Mouse (Mus musculus): ENCODE measurements around the gene Rasgrf2. TPM values are rescaled to one million over a fixed set of nuclear protein-coding genes. Genes with fewer than 3 reads are reported as not detected.

The Rasgrf2 gene
- total and polyA plus RNA-seq, 3 experiments: not detected

- H3K4me3 ChIP-seq (ENCODE audit: control insufficient read depth in 1 of 2, insufficient read depth in 1 of 2, low read depth in 2 of 2, low read length in 2 of 2): no peak overlapping the region
- no peak for DNase-seq (ENCODE audit: low read depth, low spot score)
- TF ChIP-seq USF1 (IDR thresholded peaks at IDR 0.05; ENCODE audit: low read depth, low read length) (no peak), SMC3 (IDR thresholded peaks at IDR 0.05; ENCODE audit: low read depth, low read length) (no peak), TAL1 (IDR thresholded peaks at IDR 0.05; ENCODE audit: low read length) (no peak), UBTF (IDR thresholded peaks at IDR 0.05; ENCODE audit: borderline replicate concordance, insufficient read depth, low read depth, low read length) (no peak), JUND (IDR thresholded peaks at IDR 0.05; ENCODE audit: low read depth, low read length) (no peak)
- no peak overlapping the region for H3K9ac ChIP-seq (ENCODE audit: control insufficient read depth, low read depth, low read length, poor library complexity, severe bottlenecking)
- H3K36me3 ChIP-seq (ENCODE audit: control insufficient read depth in 1 of 2, insufficient read depth in 2 of 2, low read length in 2 of 2): no peaks in the 10 kb centered on the region
- no peak overlapping the region for H3K27ac ChIP-seq (ENCODE audit: control insufficient read depth, low read depth, low read length)
- no peaks in the 10 kb centered on the region for H3K79me2 ChIP-seq (ENCODE audit: control insufficient read depth, insufficient read depth, low read length, poor library complexity)
- peaks cover 0 to 3% of the 10 kb centered on the region in 2 experiments; a peak in 1 of 4 replicates for H3K27me3 ChIP-seq (ENCODE audit: control insufficient read depth in 1 of 2, insufficient read depth in 2 of 2, low read length in 2 of 2)
- no peaks in the 10 kb centered on the region for H3K4me1 ChIP-seq (ENCODE audit: control insufficient read depth in 1 of 2, insufficient read depth in 2 of 2, low read length in 2 of 2)
- H3K9me3 ChIP-seq (replicated peaks; ENCODE audit: insufficient read depth, low read length): no peaks in the 10 kb centered on the region
These were observed 106.3 kb downstream of the Rasgrf2 start for GRCm38 (mm10) chr13:92025124-92025523.

GRCm38 (mm10) chr13:92022202-92022601 lies 109.3 kb downstream of the Rasgrf2 start:
- H3K36me3 ChIP-seq (ENCODE audit: control insufficient read depth in 1 of 2, insufficient read depth in 2 of 2, low read length in 2 of 2): no peaks in the 10 kb centered on the region
- H3K79me2 ChIP-seq (ENCODE audit: control insufficient read depth, insufficient read depth, low read length, poor library complexity): no peaks in the 10 kb centered on the region
- H3K9me3 ChIP-seq (replicated peaks; ENCODE audit: insufficient read depth, low read length): no peaks in the 10 kb centered on the region
- H3K4me3 ChIP-seq (ENCODE audit: control insufficient read depth in 1 of 2, insufficient read depth in 1 of 2, low read depth in 2 of 2, low read length in 2 of 2): no peak overlapping the region
- no peaks in the 10 kb centered on the region for H3K4me1 ChIP-seq (ENCODE audit: control insufficient read depth in 1 of 2, insufficient read depth in 2 of 2, low read length in 2 of 2)
- TF ChIP-seq SMC3 (IDR thresholded peaks at IDR 0.05; ENCODE audit: low read depth, low read length) (no peak), CHD1 (IDR thresholded peaks at IDR 0.05; ENCODE audit: low read depth, low read length) (no peak), ZMIZ1 (IDR thresholded peaks at IDR 0.05; ENCODE audit: low read depth, low read length) (no peak), MXI1 (IDR thresholded peaks at IDR 0.05; ENCODE audit: low read depth, low read length) (no peak), GATA1 (IDR thresholded peaks at IDR 0.05; ENCODE audit: low read depth, low read length) (no peak), E2F4 (IDR thresholded peaks at IDR 0.05; ENCODE audit: borderline replicate concordance, low read depth, low read length) (no peak)
- H3K27ac ChIP-seq (ENCODE audit: control insufficient read depth, low read depth, low read length): no peak overlapping the region
- no peaks in the 10 kb centered on the region for H3K27me3 ChIP-seq (ENCODE audit: control insufficient read depth in 1 of 2, insufficient read depth in 2 of 2, low read length in 2 of 2)
- no peak overlapping the region for H3K9ac ChIP-seq (ENCODE audit: control insufficient read depth, low read depth, low read length, poor library complexity, severe bottlenecking)
- no peak for DNase-seq (ENCODE audit: low read depth, low spot score)

DNA sequence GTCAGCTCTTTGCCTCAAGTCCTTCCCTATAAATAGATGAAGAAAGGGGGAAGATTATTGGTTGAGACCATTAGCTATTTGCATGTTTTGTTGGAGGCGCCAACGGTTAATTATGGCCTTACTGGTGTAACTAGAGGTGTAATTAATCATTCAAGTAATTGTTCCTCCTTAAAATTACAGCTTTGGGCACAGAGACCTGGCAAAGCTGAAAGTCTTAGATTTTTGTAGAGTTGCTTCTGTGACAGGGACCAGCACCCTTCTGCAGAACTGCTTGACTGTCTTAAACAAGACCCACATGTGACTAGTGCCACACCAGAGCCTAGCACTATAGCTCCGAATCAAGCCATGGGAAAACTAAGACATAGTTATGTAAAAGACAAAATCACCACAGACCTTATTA lies 134.5 kb downstream of the Rasgrf2 start:
- TF ChIP-seq RCOR1 (IDR thresholded peaks at IDR 0.05; ENCODE audit: low read depth, low read length): no peak
- TF ChIP-seq CHD1 (IDR thresholded peaks at IDR 0.05; ENCODE audit: low read depth, low read length): no peak
- no peak for TF ChIP-seq ZNF384 (IDR thresholded peaks at IDR 0.05; ENCODE audit: low read depth, low read length)
- TF ChIP-seq CHD2 (IDR thresholded peaks at IDR 0.05; ENCODE audit: low read length): no peak
- TF ChIP-seq BHLHE40 (IDR thresholded peaks at IDR 0.05; ENCODE audit: borderline replicate concordance, low read depth, low read length): no peak
- no peak for TF ChIP-seq TBP (IDR thresholded peaks at IDR 0.05; ENCODE audit: low read depth, low read length)
- no peak for TF ChIP-seq UBTF (IDR thresholded peaks at IDR 0.05; ENCODE audit: borderline replicate concordance, insufficient read depth, low read depth, low read length)
- TF ChIP-seq MYB (IDR thresholded peaks at IDR 0.05; ENCODE audit: low read depth, low read length): no peak
- no peak for TF ChIP-seq NELFE (IDR thresholded peaks at IDR 0.05; ENCODE audit: low read depth, low read length)
- no peak for TF ChIP-seq E2F4 (IDR thresholded peaks at IDR 0.05; ENCODE audit: borderline replicate concordance, low read depth, low read length)
- no peak for TF ChIP-seq JUND (IDR thresholded peaks at IDR 0.05; ENCODE audit: low read depth, low read length)
- no peak for TF ChIP-seq GABPA (IDR thresholded peaks at IDR 0.05; ENCODE audit: low read depth, low read length)
- TF ChIP-seq POLR2AphosphoS5 (IDR thresholded peaks at IDR 0.05; ENCODE audit: borderline replicate concordance, low read depth, low read length): no peak
- no peak for TF ChIP-seq ELF1 (IDR thresholded peaks at IDR 0.05; ENCODE audit: low read depth, low read length)
- no peak for DNase-seq (ENCODE audit: low read depth, low spot score)

More for the DNA sequence above, 134.5 kb downstream of the Rasgrf2 start:
- no peak overlapping the region for H3K27ac ChIP-seq (ENCODE audit: control insufficient read depth, low read depth, low read length)
- no peaks in the 10 kb centered on the region for H3K79me2 ChIP-seq (ENCODE audit: control insufficient read depth, insufficient read depth, low read length, poor library complexity)
- no peak overlapping the region for H3K9ac ChIP-seq (ENCODE audit: control insufficient read depth, low read depth, low read length, poor library complexity, severe bottlenecking)
- no peaks in the 10 kb centered on the region for H3K4me1 ChIP-seq (ENCODE audit: control insufficient read depth in 1 of 2, insufficient read depth in 2 of 2, low read length in 2 of 2)
- no peaks in the 10 kb centered on the region for H3K27me3 ChIP-seq (ENCODE audit: control insufficient read depth in 1 of 2, insufficient read depth in 2 of 2, low read length in 2 of 2)
- no peaks in the 10 kb centered on the region for H3K36me3 ChIP-seq (ENCODE audit: control insufficient read depth in 1 of 2, insufficient read depth in 2 of 2, low read length in 2 of 2)
- no peak overlapping the region for H3K4me3 ChIP-seq (ENCODE audit: control insufficient read depth in 1 of 2, insufficient read depth in 1 of 2, low read depth in 2 of 2, low read length in 2 of 2)
- no peaks in the 10 kb centered on the region for H3K9me3 ChIP-seq (replicated peaks; ENCODE audit: insufficient read depth, low read length)
